Mouse (Mus musculus) lung, adult 2 months (tissue): ENCODE data around the gene Esp36.

Experiments used
- CTCF ChIP-seq: fragments of 200-500 bp; IDR thresholded peaks from 2 replicates; pipeline ENCODE4 v1.5.1; 2011; ENCODE audit warnings: mild to moderate bottlenecking, low read length, control low read depth; ENCODE audit not compliant: insufficient read depth
- POLR2A ChIP-seq: fragments of 200-500 bp; IDR thresholded peaks from 2 replicates; pipeline ENCODE4 v1.6.1; 2011; ENCODE audit warnings: low read depth, mild to moderate bottlenecking, control low read depth, low read length, borderline replicate concordance; ENCODE audit errors: extremely low read depth

GRCm38 (mm10) chr17:38391821-38392220 is 28.2 kb downstream of the Esp36 start:
- no peak for TF ChIP-seq CTCF
- no peak for TF ChIP-seq POLR2A
